Mouse (Mus musculus) layer of hippocampus, adult 11-12 months (tissue): Measurements from ENCODE around the gene Col11a2.
A peak's percentile ranks its signal among the peaks of the same experiment; 100 is the strongest.
"Not testable (repeated sequence)": the region's sequence is repeated elsewhere in the genome, so short reads cannot be mapped to it uniquely, and the experiment has no call there.

Experiments
- DNase-seq: peaks from one replicate; pipeline ENCODE4 v3.0.0; 2022; ENCODE audit warnings: low spot score

Gene Col11a2

GRCm38 (mm10) chr17:34038878-34039561 is at the start of gene Col11a2:
TSS of gene Col11a2 (plus strand) at chr17:34039437.
- DNase-seq, result peak; percentile 38

GRCm38 (mm10) chr17:33991788-33992664 is 47.2 kb upstream of the Col11a2 start:
- no peak for DNase-seq

- DNase-seq, result no peak
Measured at GRCm38 (mm10) chr17:33994959-33995358, 44.3 kb upstream of the Col11a2 start.

- DNase-seq, result no peak
Measured at GRCm38 (mm10) chr17:33995651-33996050, 43.6 kb upstream of the Col11a2 start.

- DNase-seq, result not testable (repeated sequence)
Measured at GRCm38 (mm10) chr17:33997025-33997424, 42.2 kb upstream of the Col11a2 start.

- not testable (repeated sequence) for DNase-seq
Measured at GRCm38 (mm10) chr17:33998697-33999096, 40.5 kb upstream of the Col11a2 start.

GRCm38 (mm10) chr17:33999341-34000149 is 39.7 kb upstream of the Col11a2 start:
- DNase-seq, result no peak

- peak; percentile 88 for DNase-seq
Measured at GRCm38 (mm10) chr17:34000150-34000537, 39.1 kb upstream of the Col11a2 start, which contains the start of gene H2-K1. TSS of gene H2-K1 (minus strand) at chr17:34000347.

- not testable (repeated sequence) for DNase-seq
Measured at GRCm38 (mm10) chr17:34000796-34001195, 38.4 kb upstream of the Col11a2 start.

- DNase-seq, result peak; percentile 23
Measured at GRCm38 (mm10) chr17:34003426-34003825, 35.8 kb upstream of the Col11a2 start.

- DNase-seq, result no peak
Measured at GRCm38 (mm10) chr17:34006570-34006969, 32.7 kb upstream of the Col11a2 start.

- no peak for DNase-seq
Measured at GRCm38 (mm10) chr17:34010156-34010555, 29.1 kb upstream of the Col11a2 start.

- no peak for DNase-seq
Measured at GRCm38 (mm10) chr17:34013436-34013835, 25.8 kb upstream of the Col11a2 start.

GRCm38 (mm10) chr17:34021539-34022413 is 17.5 kb upstream of the Col11a2 start:
- DNase-seq, result no peak

GRCm38 (mm10) chr17:34022414-34022783 is 16.8 kb upstream of the Col11a2 start:
- no peak for DNase-seq

- DNase-seq, result peak; percentile 25
Measured at GRCm38 (mm10) chr17:34022987-34023386, 16.2 kb upstream of the Col11a2 start.

- DNase-seq, result no peak
Measured at GRCm38 (mm10) chr17:34023678-34024077, 15.6 kb upstream of the Col11a2 start.

- peak; percentile 88 for DNase-seq
Measured at GRCm38 (mm10) chr17:34024317-34024821, 14.9 kb upstream of the Col11a2 start, which contains the start of gene Ring1. TSS of gene Ring1 (minus strand) at chr17:34024680.

- DNase-seq, result no peak
Measured at GRCm38 (mm10) chr17:34024861-34025755, 14.1 kb upstream of the Col11a2 start.

- DNase-seq, result no peak
Measured at GRCm38 (mm10) chr17:34025756-34026151, 13.5 kb upstream of the Col11a2 start.
